ENCODE assay signal across 12 mouse cellular contexts in the genomic region with DNA sequence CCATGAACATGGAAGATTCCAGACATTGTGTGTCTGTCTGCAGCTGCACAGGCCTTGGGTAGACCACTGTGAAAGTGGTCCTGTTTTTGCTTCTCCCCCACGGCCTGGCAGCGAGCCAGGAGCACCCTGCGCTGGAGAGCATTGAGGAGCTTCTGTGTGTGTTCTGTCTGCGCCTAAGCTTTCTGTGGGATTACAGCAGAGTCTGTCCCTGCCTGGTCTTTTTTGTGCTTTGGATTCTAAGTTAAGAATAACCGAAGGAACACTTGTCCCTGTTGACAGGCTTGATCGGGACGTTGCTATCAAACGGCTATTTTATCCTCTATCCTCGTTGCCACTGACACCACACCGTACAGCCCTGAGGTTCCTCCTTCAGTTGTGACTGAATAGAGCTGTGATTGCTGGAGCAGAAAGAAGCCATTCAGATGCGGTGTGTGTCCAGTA. TPM values are rescaled to one million over a fixed set of nuclear protein-coding genes. Genes with fewer than 3 reads are reported as not detected.
DNase-seq lines count a peak whose midpoint lies in the region; ATAC-seq and TF ChIP-seq lines count a peak whose summit lies in the region.
"Had no signal": no experiment of that assay in that cellular context is flagged by ENCODE, and none has a peak within 500 bp of the region (broad histone marks: within the 10 kb centered on the region; RNA-seq: fewer than 3 reads in every experiment).

No protein-coding gene starts in this region.

- H3K36me3 ChIP-seq in hindbrain, embryonic 13.5 days, result peaks cover 12% of the 10 kb centered on the region
- peaks cover 22% of the 10 kb centered on the region for H3K36me3 ChIP-seq in hindbrain, embryonic 10.5 days
- H3K36me3 ChIP-seq in forebrain, embryonic 14.5 days (ENCODE audit: control insufficient read depth, insufficient read depth, low read length), result peaks cover 9% of the 10 kb centered on the region; the same call in 1 of the 2 replicates
- H3K36me3 ChIP-seq in heart, embryonic 10.5 days, result peaks cover 12% of the 10 kb centered on the region
- H3K36me3 ChIP-seq in midbrain, embryonic 13.5 days, result peaks cover 12% of the 10 kb centered on the region
- H3K36me3 ChIP-seq in intestine, postnatal 0 days (ENCODE audit: control insufficient read depth, insufficient read depth), result peaks cover 14% of the 10 kb centered on the region

- WGBS in hindbrain, embryonic 13.5 days, result 59% methylated on average over 11 of the region's 11 CpGs
- 75% methylated on average over 11 of the region's 11 CpGs for WGBS in hindbrain, embryonic 10.5 days
- WGBS in forebrain, embryonic 14.5 days, result 57% methylated on average over 11 of the region's 11 CpGs
- WGBS in heart, embryonic 10.5 days, result 49% methylated on average over 11 of the region's 11 CpGs
- 49% methylated on average over 11 of the region's 11 CpGs for WGBS in midbrain, embryonic 13.5 days
- WGBS in intestine, postnatal 0 days, result 85% methylated on average over 11 of the region's 11 CpGs

- H3K4me1 ChIP-seq in hindbrain, embryonic 13.5 days (replicated peaks), result peaks cover 75% of the 10 kb centered on the region
- H3K4me1 ChIP-seq in hindbrain, embryonic 10.5 days (replicated peaks), result peaks cover 40% of the 10 kb centered on the region
- H3K4me1 ChIP-seq in forebrain, embryonic 14.5 days (ENCODE audit: control insufficient read depth, insufficient read depth, low read length), result peaks cover 23% of the 10 kb centered on the region
- H3K4me1 ChIP-seq in heart, embryonic 10.5 days, result peaks cover 63% of the 10 kb centered on the region
- peaks cover 51% of the 10 kb centered on the region for H3K4me1 ChIP-seq in midbrain, embryonic 13.5 days (replicated peaks)
- H3K4me1 ChIP-seq in intestine, postnatal 0 days (replicated peaks; ENCODE audit: control insufficient read depth, insufficient read depth, low read length), result no peaks in the 10 kb centered on the region; the same call in 1 of the 2 replicates

- no peaks in the 10 kb centered on the region for H3K27me3 ChIP-seq in hindbrain, embryonic 13.5 days
- no peaks in the 10 kb centered on the region for H3K27me3 ChIP-seq in hindbrain, embryonic 10.5 days (ENCODE audit: insufficient read depth, poor library complexity, severe bottlenecking)
- H3K27me3 ChIP-seq in forebrain, embryonic 14.5 days (replicated peaks; ENCODE audit: control insufficient read depth, insufficient read depth, low read length), result no peaks in the 10 kb centered on the region
- H3K27me3 ChIP-seq in heart, embryonic 10.5 days (ENCODE audit: insufficient read depth, poor library complexity, severe bottlenecking), result no peaks in the 10 kb centered on the region
- H3K27me3 ChIP-seq in midbrain, embryonic 13.5 days, result no peaks in the 10 kb centered on the region
- no peaks in the 10 kb centered on the region for H3K27me3 ChIP-seq in intestine, postnatal 0 days (replicated peaks; ENCODE audit: control insufficient read depth, insufficient read depth, low read length)
- H3K27me3 ChIP-seq: embryonic facial prominence, embryonic 12.5 days; limb, embryonic 13.5 days; megakaryocyte, embryonic 14.5 days had no signal

- H3K9ac ChIP-seq in hindbrain, embryonic 13.5 days, result 0 out of 2 replicates have a peak overlapping the region, but pooled peaks have one; percentile 51
- peak overlapping the region; percentile 35; the same call in 1 of the 2 replicates for H3K9ac ChIP-seq in forebrain, embryonic 14.5 days (ENCODE audit: low read length)
- H3K9ac ChIP-seq in midbrain, embryonic 13.5 days (replicated peaks), result no peak overlapping the region
- no peak overlapping the region for H3K9ac ChIP-seq in intestine, postnatal 0 days (ENCODE audit: low read depth, low read length)
- H3K9ac ChIP-seq: embryonic facial prominence, embryonic 12.5 days; limb, embryonic 13.5 days had no signal

- peak overlapping the region; percentile 74 for H3K27ac ChIP-seq in hindbrain, embryonic 13.5 days
- H3K27ac ChIP-seq in hindbrain, embryonic 10.5 days, result no peak overlapping the region
- H3K27ac ChIP-seq in forebrain, embryonic 14.5 days (ENCODE audit: low read depth, low read length), result peak overlapping the region; percentile 44; the same call in 1 of the 2 replicates
- H3K27ac ChIP-seq in heart, embryonic 10.5 days, result peak overlapping the region; percentile 56; the same call in 1 of the 2 replicates
- H3K27ac ChIP-seq in midbrain, embryonic 13.5 days, result peak overlapping the region; percentile 59
- H3K27ac ChIP-seq in intestine, postnatal 0 days (ENCODE audit: low read depth, low read length), result no peak overlapping the region
- H3K27ac ChIP-seq: embryonic facial prominence, embryonic 12.5 days; limb, embryonic 13.5 days had no signal

- H3K9me3 ChIP-seq in hindbrain, embryonic 13.5 days, result no peaks in the 10 kb centered on the region
- H3K9me3 ChIP-seq in hindbrain, embryonic 10.5 days, result 0 out of 2 replicates have a peak, but pooled peaks cover 6% of the 10 kb centered on the region
- H3K9me3 ChIP-seq in forebrain, embryonic 14.5 days (replicated peaks; ENCODE audit: control insufficient read depth, low read length), result no peaks in the 10 kb centered on the region
- H3K9me3 ChIP-seq in heart, embryonic 10.5 days, result no peaks in the 10 kb centered on the region
- no peaks in the 10 kb centered on the region for H3K9me3 ChIP-seq in midbrain, embryonic 13.5 days
- H3K9me3 ChIP-seq in intestine, postnatal 0 days (ENCODE audit: control insufficient read depth), result no peaks in the 10 kb centered on the region

- no peak overlapping the region for H3K4me3 ChIP-seq in hindbrain, embryonic 13.5 days
- no peak overlapping the region for H3K4me3 ChIP-seq in hindbrain, embryonic 10.5 days
- no peak overlapping the region for H3K4me3 ChIP-seq in forebrain, embryonic 14.5 days (ENCODE audit: low read depth, low read length)
- H3K4me3 ChIP-seq in heart, embryonic 10.5 days, result no peak overlapping the region; the same call in 1 of the 2 replicates
- no peak overlapping the region for H3K4me3 ChIP-seq in midbrain, embryonic 13.5 days (replicated peaks)
- H3K4me3 ChIP-seq in intestine, postnatal 0 days (ENCODE audit: low read depth, low read length), result no peak overlapping the region
- H3K4me3 ChIP-seq: embryonic facial prominence, embryonic 12.5 days; limb, embryonic 13.5 days; megakaryocyte, embryonic 14.5 days had no signal

- no peak for DNase-seq in hindbrain, embryonic 10.5 days (ENCODE audit: low spot score)
- DNase-seq in forebrain, embryonic 14.5 days (ENCODE audit: low spot score), result peak; percentile 53
- no peak for DNase-seq in heart, embryonic 10.5 days (ENCODE audit: low spot score)
- no peak for DNase-seq in B cell, adult 2 months
- DNase-seq: lung, adult 2 months; thymus, postnatal 14 days had no signal

- no peak for TF ChIP-seq CTCF in intestine, postnatal 0 days (IDR thresholded peaks at IDR 0.05; ENCODE audit: low read depth)

- ATAC-seq in hindbrain, embryonic 13.5 days (ENCODE audit: low FRiP score), result no peak
- peak; percentile 13; the same call in 1 of the 2 replicates for ATAC-seq in forebrain, embryonic 14.5 days
- ATAC-seq in midbrain, embryonic 13.5 days, result peak; percentile 57; the same call in 1 of the 2 replicates
- no peak for ATAC-seq in intestine, postnatal 0 days

- no peak overlapping the region for H3K4me2 ChIP-seq in hindbrain, embryonic 13.5 days
- H3K4me2 ChIP-seq in forebrain, embryonic 14.5 days (ENCODE audit: low read length), result no peak overlapping the region
- H3K4me2 ChIP-seq in midbrain, embryonic 13.5 days (replicated peaks), result no peak overlapping the region
- no peak overlapping the region for H3K4me2 ChIP-seq in intestine, postnatal 0 days (replicated peaks; ENCODE audit: low read depth)
- H3K4me2 ChIP-seq: embryonic facial prominence, embryonic 12.5 days; limb, embryonic 13.5 days had no signal

RNA-seq across cellular contexts. Expression of a gene that starts 20.8 kb away (rescaled TPM):
- 68.3 and 71.0 TPM in 2 replicates for polyA plus RNA-seq in hindbrain, embryonic 13.5 days (2015; fragmentation: Nextera tagmentation; extraction: Ambion mirVana)
- 30.6 and 34.1 TPM in 2 replicates for polyA plus RNA-seq in hindbrain, embryonic 10.5 days (2016; fragmentation: Nextera tagmentation; extraction: Ambion mirVana)
- 79.1 and 85.0 TPM in 2 replicates for polyA plus RNA-seq in forebrain, embryonic 14.5 days (2014; fragmentation: Nextera tagmentation; extraction: Ambion mirVana)
- 12.9 and 20.8 TPM in 2 replicates for polyA plus RNA-seq in heart, embryonic 10.5 days (2016; fragmentation: Nextera tagmentation; extraction: Ambion mirVana)
- 62.4 and 64.8 TPM in 2 replicates for polyA plus RNA-seq in midbrain, embryonic 13.5 days (2015; fragmentation: Nextera tagmentation; extraction: Ambion mirVana)
- 13.3 and 13.5 TPM in 2 replicates for polyA plus RNA-seq in intestine, postnatal 0 days (2015; fragmentation: Nextera tagmentation; extraction: Ambion mirVana)

Comparison
In these comparisons a context has a peak if more than half of its experiments do, and no peak if none do; other contexts are left out.
1. H3K27ac ChIP-seq: peak in hindbrain, embryonic 13.5 days (single experiment), forebrain, embryonic 14.5 days (single experiment), heart, embryonic 10.5 days (single experiment) and midbrain, embryonic 13.5 days (single experiment); none in hindbrain, embryonic 10.5 days (single experiment) and intestine, postnatal 0 days (single experiment).
2. ATAC-seq: peak in forebrain, embryonic 14.5 days (single experiment) and midbrain, embryonic 13.5 days (single experiment); none in hindbrain, embryonic 13.5 days (single experiment) and intestine, postnatal 0 days (single experiment).
3. H3K9ac ChIP-seq: peak in hindbrain, embryonic 13.5 days (single experiment) and forebrain, embryonic 14.5 days (single experiment); none in midbrain, embryonic 13.5 days (single experiment) and intestine, postnatal 0 days (single experiment).